Mouse (Mus musculus) C2C12 (cell line): ENCODE data around the gene Klf1.
A peak's percentile ranks its signal among the peaks of the same experiment; 100 is the strongest.

Source experiments
- CEBPB ChIP-seq: IDR thresholded peaks from one replicate; pipeline ENCODE4 v1.6.1; 2011; ENCODE audit warnings: low read depth, mild to moderate bottlenecking, control low read depth, moderate library complexity
- CTCF ChIP-seq: IDR thresholded peaks from one replicate; pipeline ENCODE4 v1.5.1; 2011; ENCODE audit not compliant: control insufficient read depth, insufficient read depth, insufficient read length
- FOSL1 ChIP-seq: IDR thresholded peaks from one replicate; pipeline ENCODE4 v1.8.0; 2011; ENCODE audit warnings: mild to moderate bottlenecking, low read length; ENCODE audit not compliant: poor library complexity, insufficient read depth, severe bottlenecking
- MAX ChIP-seq: IDR thresholded peaks from one replicate; pipeline ENCODE4 v1.6.1; 2011; ENCODE audit warnings: mild to moderate bottlenecking, control low read depth
- MYOD1 ChIP-seq: IDR thresholded peaks from one replicate; pipeline ENCODE4 v1.6.1; 2011; ENCODE audit warnings: low read depth; ENCODE audit not compliant: control insufficient read depth, insufficient read length
- MYOG ChIP-seq: IDR thresholded peaks from one replicate; pipeline ENCODE4 v1.6.1; 2011; ENCODE audit not compliant: control insufficient read depth, insufficient read length; ENCODE audit errors: extremely low read depth
- USF1 ChIP-seq: IDR thresholded peaks from one replicate; pipeline ENCODE4 v1.6.1; 2011; ENCODE audit warnings: low read depth, mild to moderate bottlenecking, control low read depth, moderate library complexity

DNA sequence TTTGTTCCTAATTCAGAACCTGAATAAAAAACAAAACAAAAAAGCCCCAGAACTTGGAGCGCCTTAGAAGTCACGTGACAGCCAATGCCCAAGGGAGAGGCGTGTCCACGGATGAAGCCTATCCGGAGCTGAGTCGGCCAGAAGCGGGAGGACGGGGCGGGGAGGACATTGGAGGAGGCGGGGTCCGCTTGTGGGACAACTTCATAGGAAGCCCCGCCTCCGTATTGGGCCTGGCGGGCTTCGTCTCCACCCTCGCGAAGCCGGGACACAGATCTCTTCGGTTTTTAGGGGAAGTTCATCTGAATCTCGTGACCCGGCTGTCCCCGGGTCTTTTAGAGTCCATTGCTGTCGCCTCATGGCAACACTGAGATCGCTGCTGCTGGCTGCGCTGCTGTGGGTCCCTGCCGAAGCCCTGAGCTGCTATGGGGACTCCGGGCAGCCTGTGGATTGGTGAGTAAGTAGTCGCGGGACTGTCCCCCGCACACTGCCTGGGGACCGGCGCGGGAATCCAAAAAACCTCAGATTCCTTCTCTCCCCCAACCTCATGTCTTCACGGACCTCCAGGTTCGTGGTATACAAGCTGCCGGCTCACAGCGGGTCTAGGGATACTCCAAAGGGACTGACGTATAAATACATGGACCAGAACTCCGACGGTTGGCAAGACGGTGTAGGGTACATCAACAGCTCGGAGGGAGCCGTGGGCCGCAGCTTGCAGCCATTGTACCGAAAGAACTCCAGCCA is 6.9 kb downstream of the Klf1 start, which contains the start of gene Dnase2a:
- TF ChIP-seq CTCF (no peak), USF1 (peak; percentile 94), MYOD1 (no peak), CEBPB (no peak), MAX (peak; percentile 41), MYOG (no peak), FOSL1 (no peak)
